Mouse (Mus musculus) stomach, embryonic 16.5 days (tissue): ENCODE data around the gene Taldo1. TPM values are rescaled to one million over a fixed set of nuclear protein-coding genes. Genes with fewer than 3 reads are reported as not detected.
"Not testable (repeated sequence)": the region's sequence is repeated elsewhere in the genome, so short reads cannot be mapped to it uniquely, and the experiment has no call there.

Experiments
- ATAC-seq: fragments of 200-750 bp; cut with Nextera tagmentation; 2 replicates; pipeline ENCODE4 v1.8.0; 2017; ENCODE audit warnings: moderate number of reproducible peaks, moderate TSS enrichment; ENCODE audit not compliant: insufficient read depth, low FRiP score
- H3K27ac ChIP-seq: fragments of 300-500 bp; sonication (generic); 2 replicates; pipeline ENCODE4 v1.5.1; 2014; ENCODE audit warnings: low read length
- H3K27me3 ChIP-seq: fragments of 300-500 bp; sonication (generic); 2 replicates; pipeline ENCODE4 v1.6.1; 2014; ENCODE audit warnings: low read length, control low read depth, mixed read lengths; ENCODE audit not compliant: control insufficient read depth, insufficient read depth
- H3K36me3 ChIP-seq: fragments of 300-500 bp; sonication (generic); 2 replicates; pipeline ENCODE4 v1.6.1; 2014; ENCODE audit warnings: low read length; ENCODE audit not compliant: control insufficient read depth, insufficient read depth
- H3K4me1 ChIP-seq: fragments of 300-500 bp; sonication (generic); 2 replicates; pipeline ENCODE4 v1.6.1; 2014; ENCODE audit warnings: low read length, control low read depth, mixed read lengths; ENCODE audit not compliant: control insufficient read depth, insufficient read depth
- H3K4me2 ChIP-seq: fragments of 300-500 bp; sonication (generic); 2 replicates; pipeline ENCODE4 v1.6.1; 2014; ENCODE audit warnings: low read depth, low read length, mixed read lengths
- H3K4me3 ChIP-seq: fragments of 300-500 bp; sonication (generic); replicated peaks from 2 replicates; pipeline ENCODE4 v1.5.1; 2014; ENCODE audit warnings: mild to moderate bottlenecking, low read length
- H3K9ac ChIP-seq: fragments of 300-500 bp; sonication (generic); 2 replicates; pipeline ENCODE4 v1.6.1; 2014; ENCODE audit warnings: low read length
- H3K9me3 ChIP-seq: fragments of 300-500 bp; sonication (generic); replicated peaks from 2 replicates; pipeline ENCODE4 v1.6.1; 2016; ENCODE audit warnings: low read length, control low read depth; ENCODE audit not compliant: control insufficient read depth
- WGBS: fragments of 180-500 bp; shearing (Covaris S2); extraction: QIAGEN DNeasy Blood & Tissue Kit; methylation state at CpG from one replicate; pipeline ENCODE4 v1.1.7; 2014; 5-methylcytosine and 5-hydroxymethylcytosine counted together
- polyA plus RNA-seq: library from polyadenylated mRNA; unstranded; fragments of >200 nt; fragmentation: Nextera tagmentation; extraction: Ambion mirVana; gene quantifications from 2 replicates; pipeline ENCODE4 v1.2.1, GENCODE M21; 2015

Gene Taldo1
- polyA plus RNA-seq, 1 experiment from 2014 or later: 399 TPM

DNA sequence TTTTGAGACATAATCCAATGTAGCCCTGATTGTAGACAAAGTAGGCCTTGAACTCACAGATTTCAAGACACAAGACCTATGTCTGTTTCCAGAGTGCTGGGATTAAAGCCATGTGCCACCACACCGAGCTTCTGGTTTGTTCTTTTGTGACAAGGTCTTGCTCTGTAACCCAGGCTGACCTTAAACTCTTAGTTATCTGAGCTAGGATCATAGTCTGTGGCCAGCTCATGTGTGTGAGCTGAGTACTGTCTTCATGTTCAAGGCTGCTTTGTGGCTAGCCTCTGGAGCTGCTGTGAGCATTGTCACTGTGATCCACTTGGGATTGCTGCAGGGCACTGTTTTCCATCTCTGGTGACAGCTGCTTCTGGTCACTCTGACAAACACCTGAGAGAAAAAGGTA is 3.3 kb downstream of the Taldo1 start:
- peaks cover 14% of the 10 kb centered on the region for H3K4me1 ChIP-seq
- H3K27ac ChIP-seq: no peak overlapping the region
- H3K9me3 ChIP-seq: no peaks in the 10 kb centered on the region
- H3K27me3 ChIP-seq: no peaks in the 10 kb centered on the region
- peaks cover 10% of the 10 kb centered on the region; the same call in 1 of the 2 replicates for H3K36me3 ChIP-seq
- WGBS: 66% methylated on average over 1 of the region's 1 CpGs
- H3K4me3 ChIP-seq: no peak overlapping the region
- no peak for ATAC-seq
- H3K4me2 ChIP-seq: no peak overlapping the region
- no peak overlapping the region for H3K9ac ChIP-seq

DNA sequence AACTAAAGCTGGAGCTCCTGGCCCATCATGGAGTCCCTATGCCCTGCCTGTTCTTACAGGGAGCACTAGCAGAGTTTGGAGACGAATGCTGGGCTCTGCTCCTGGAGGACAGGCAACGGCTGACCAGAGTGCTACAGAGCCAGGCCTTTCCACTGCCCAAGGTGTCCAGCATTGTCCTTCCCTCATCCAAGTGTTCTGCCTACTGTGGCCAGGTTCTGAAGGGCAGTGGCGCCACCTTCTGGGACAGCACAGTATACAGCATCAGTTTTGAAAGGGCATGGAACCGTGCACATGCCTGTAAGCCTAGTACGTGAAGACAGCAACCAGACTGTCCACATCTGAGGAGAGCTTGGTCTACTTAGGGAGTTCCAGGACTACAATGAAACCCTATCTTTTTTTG is 11.3 kb downstream of the Taldo1 start:
- Histone ChIP-seq H3K36me3 (peaks cover 15% of the 10 kb centered on the region), H3K4me1 (no peaks in the 10 kb centered on the region), H3K4me3 (no peak overlapping the region), H3K9me3 (no peaks in the 10 kb centered on the region), H3K27me3 (no peaks in the 10 kb centered on the region), H3K4me2 (no peak overlapping the region), H3K27ac (no peak overlapping the region), H3K9ac (no peak overlapping the region)
- 47% methylated on average over 5 of the region's 5 CpGs for WGBS
- peak; percentile 58; the same call in 1 of the 2 replicates for ATAC-seq

DNA sequence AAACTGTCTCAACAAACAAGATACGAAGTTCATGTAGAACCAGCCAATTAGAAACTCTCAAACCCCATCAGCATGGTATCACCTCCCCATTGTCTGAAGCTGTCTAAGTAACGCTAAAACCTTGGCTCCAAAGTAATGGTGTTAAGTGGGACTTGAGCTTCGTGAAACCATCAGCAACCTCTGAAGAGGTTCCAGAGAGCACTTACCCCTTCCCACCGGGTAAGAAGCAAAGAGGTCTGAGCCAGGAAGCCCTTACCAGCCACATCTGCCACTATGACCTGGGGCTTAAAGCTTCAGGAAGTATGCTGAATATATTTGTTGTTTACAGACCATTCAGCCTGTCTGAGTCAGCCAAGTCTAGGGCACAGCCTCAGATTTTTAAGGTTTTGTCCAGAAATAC is 13.5 kb downstream of the Taldo1 start:
- peaks cover 13% of the 10 kb centered on the region for H3K36me3 ChIP-seq

DNA sequence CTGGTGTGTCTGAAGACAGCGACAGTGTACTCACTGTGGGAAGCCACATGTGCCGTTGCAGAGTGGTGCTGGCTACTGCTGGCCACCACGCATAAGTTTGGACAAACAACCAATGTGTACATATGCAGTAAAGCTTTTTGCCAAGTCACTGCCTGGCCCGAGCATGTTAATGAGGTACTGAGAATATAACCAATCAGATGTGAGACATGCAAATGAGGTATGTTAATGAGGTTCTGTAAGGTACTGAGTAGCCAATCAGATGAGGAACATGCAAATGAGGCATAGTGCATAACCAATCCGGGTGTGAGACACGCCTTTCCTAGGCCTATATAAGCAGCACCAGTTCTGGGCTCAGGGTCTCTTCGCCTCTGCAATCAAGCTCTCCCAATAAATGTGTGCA is 15.7 kb downstream of the Taldo1 start:
- H3K4me3 ChIP-seq, ATAC-seq, H3K27ac ChIP-seq, H3K36me3 ChIP-seq, H3K4me2 ChIP-seq, H3K9me3 ChIP-seq, H3K9ac ChIP-seq, H3K4me1 ChIP-seq, H3K27me3 ChIP-seq: not testable (repeated sequence)
- 96% methylated on average over 7 of the region's 7 CpGs for WGBS

More for the DNA sequence above, 13.5 kb downstream of the Taldo1 start:
- Histone ChIP-seq H3K27ac (no peak overlapping the region), H3K9ac (no peak overlapping the region), H3K4me2 (no peak overlapping the region), H3K9me3 (no peaks in the 10 kb centered on the region), H3K4me1 (0 out of 2 replicates have a peak, but pooled peaks cover 4% of the 10 kb centered on the region), H3K27me3 (no peaks in the 10 kb centered on the region), H3K4me3 (no peak overlapping the region)
- WGBS: 77% methylated on average over 4 of the region's 4 CpGs
- no peak for ATAC-seq

DNA sequence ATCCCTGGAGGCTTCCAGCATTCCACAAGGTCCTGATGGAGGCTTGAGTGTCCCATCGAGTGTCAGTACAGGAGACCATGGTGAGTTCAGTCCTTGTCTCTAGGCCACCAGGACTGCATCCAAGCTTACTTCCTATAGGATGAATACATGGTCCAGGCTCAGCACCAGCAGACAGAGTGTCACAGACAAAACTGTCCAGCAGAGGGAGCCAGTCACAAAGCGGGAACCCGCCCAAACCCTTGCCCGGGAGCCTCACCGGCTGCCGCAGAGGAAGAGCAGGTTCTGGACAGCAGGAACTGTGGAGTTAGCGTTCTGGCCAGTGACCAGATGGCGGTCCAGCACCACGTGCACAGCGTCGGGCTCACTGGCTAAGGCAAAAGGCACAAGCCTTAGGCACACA is 16.8 kb downstream of the Taldo1 start:
- ATAC-seq: peak; percentile 66
- Histone ChIP-seq H3K9ac (no peak overlapping the region), H3K36me3 (0 out of 2 replicates have a peak, but pooled peaks cover 3% of the 10 kb centered on the region), H3K27ac (no peak overlapping the region), H3K4me2 (no peak overlapping the region), H3K4me1 (peaks cover 10% of the 10 kb centered on the region; the same call in 1 of the 2 replicates), H3K4me3 (no peak overlapping the region), H3K9me3 (no peaks in the 10 kb centered on the region), H3K27me3 (no peaks in the 10 kb centered on the region)
- WGBS: 13% methylated on average over 11 of the region's 11 CpGs

DNA sequence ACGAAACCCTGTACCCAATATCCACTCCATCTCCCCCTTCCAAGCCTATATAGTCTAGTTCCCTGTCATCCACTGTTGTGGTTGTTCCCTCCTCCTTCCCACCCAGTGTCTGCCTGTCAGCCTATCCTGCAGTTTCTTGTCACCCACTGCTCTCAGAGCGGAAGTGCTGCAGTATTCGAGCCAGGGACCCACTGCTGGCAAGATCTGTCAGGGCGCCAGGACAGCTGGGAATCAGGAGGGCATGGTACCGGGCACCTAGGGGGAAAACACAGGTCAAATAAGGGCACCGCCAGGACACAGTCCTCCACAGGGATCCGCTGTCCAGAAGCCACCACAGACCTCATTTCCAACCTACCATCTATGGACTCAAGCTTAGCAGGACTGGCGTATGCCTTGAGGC is 18.6 kb downstream of the Taldo1 start:
- H3K9ac ChIP-seq: no peak overlapping the region
- WGBS: 88% methylated on average over 8 of the region's 8 CpGs
- H3K27me3 ChIP-seq: no peaks in the 10 kb centered on the region
- no peak overlapping the region for H3K4me3 ChIP-seq
- H3K4me1 ChIP-seq: peaks cover 10% of the 10 kb centered on the region; the same call in 1 of the 2 replicates
- ATAC-seq: no peak
- H3K36me3 ChIP-seq: 0 out of 2 replicates have a peak, but pooled peaks cover 3% of the 10 kb centered on the region
- no peak overlapping the region for H3K4me2 ChIP-seq
- H3K9me3 ChIP-seq: no peaks in the 10 kb centered on the region
- no peak overlapping the region for H3K27ac ChIP-seq

DNA sequence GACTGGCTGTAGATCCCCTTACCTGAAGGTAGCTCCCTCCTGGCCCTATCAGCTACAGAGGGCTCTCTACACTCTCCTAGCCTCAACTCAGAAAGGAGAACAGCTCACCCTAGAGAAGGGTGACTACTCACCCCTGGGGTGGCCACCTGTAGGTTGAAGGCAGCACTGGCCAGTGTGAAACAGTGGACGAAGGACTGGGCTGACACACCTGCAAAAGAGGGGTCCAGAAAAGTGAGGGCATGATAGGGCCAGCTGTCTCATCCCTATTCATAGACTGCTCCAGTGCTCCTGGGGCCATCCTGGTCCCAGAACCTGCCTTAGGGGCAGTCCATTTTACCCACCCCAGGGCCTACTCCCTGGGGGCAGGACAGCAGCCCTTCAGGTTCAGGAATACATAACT is 19.7 kb downstream of the Taldo1 start:
- Histone ChIP-seq H3K4me1 (peaks cover 10% of the 10 kb centered on the region; the same call in 1 of the 2 replicates), H3K36me3 (0 out of 2 replicates have a peak, but pooled peaks cover 3% of the 10 kb centered on the region), H3K4me2 (no peak overlapping the region), H3K9ac (0 out of 2 replicates have a peak overlapping the region, but pooled peaks have one; percentile 2), H3K4me3 (no peak overlapping the region), H3K27ac (no peak overlapping the region), H3K27me3 (no peaks in the 10 kb centered on the region), H3K9me3 (no peaks in the 10 kb centered on the region)
- ATAC-seq: no peak
- WGBS: 90% methylated on average over 1 of the region's 1 CpGs

DNA sequence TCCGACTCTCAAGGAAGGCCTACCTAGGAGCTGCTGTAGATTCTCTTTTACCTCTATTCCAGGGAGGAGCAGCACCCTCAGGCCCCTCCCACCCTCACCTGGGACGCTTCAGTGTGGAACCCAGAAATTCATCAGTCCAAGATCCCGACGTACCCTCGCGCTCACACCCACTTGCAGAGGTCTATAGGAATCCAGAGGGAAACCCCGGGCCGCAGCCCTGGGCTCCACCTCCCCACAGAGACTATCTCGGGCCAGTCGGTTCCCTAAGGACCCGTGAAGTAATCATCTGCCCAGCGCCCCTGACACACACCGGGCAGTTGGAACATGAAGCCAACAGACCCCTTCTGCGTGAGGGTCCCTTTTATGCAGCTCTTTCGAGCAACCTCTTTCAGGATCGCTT is 21.3 kb downstream of the Taldo1 start:
- 3% methylated on average over 16 of the region's 16 CpGs for WGBS
- ATAC-seq: no peak
- peak overlapping the region; percentile 84 for H3K4me3 ChIP-seq
- H3K27ac ChIP-seq: peak overlapping the region; percentile 90
- H3K4me1 ChIP-seq: peaks cover 10% of the 10 kb centered on the region; the same call in 1 of the 2 replicates
- peak overlapping the region; percentile 97 for H3K4me2 ChIP-seq
- H3K9me3 ChIP-seq: no peaks in the 10 kb centered on the region
- no peaks in the 10 kb centered on the region for H3K27me3 ChIP-seq
- H3K9ac ChIP-seq: peak overlapping the region; percentile 95
- 0 out of 2 replicates have a peak, but pooled peaks cover 3% of the 10 kb centered on the region for H3K36me3 ChIP-seq

DNA sequence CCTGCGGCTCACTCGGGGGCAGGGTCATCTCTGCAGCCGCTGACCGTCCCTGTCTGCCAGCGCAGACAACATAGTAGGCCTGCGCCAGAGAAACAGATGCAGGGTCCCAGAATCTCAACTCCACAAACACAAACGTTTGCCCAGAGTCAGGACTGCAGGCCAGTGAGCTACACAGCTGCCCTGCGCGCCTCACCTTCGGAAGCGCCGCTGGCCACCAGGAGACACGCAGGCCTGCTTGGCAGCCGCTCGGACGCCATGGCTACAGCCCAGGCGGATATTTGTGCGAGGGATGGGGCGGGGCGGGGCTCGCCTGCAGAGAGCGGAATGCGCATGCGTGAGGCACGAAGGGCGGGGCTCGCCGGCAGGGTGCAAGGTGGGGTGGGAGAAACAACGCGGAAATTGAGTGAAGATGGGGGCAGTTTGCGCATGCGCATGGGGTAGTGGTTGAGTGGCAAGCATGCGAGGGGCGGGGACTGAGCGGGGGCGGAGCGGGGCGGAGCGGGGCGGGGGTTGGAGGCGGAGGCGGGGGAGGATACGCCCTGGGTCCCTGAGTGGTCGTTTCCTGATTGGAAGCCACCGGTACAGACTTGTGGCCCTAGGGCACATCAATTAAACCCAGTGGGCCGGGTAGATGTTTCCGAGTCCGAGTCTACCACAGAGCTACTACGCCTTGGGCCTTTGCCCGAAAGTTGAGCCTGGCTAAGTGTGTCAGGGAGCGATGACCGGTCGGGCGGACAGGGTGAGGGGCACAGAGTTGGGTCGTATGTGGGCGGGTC is 22.0 kb downstream of the Taldo1 start, which contains the start of gene Gatd1:
Gatd1 (minus strand) TSS at position 328 of the 776 bp plus-strand sequence.
- Histone ChIP-seq H3K4me1 (peaks cover 9% of the 10 kb centered on the region; the same call in 1 of the 2 replicates), H3K36me3 (0 out of 2 replicates have a peak, but pooled peaks cover 3% of the 10 kb centered on the region), H3K9ac (peak within 1 kb of the TSS; percentile 95), H3K27ac (peak within 1 kb of the TSS; percentile 90), H3K9me3 (no peaks in the 10 kb centered on the region), H3K4me3 (peak within 1 kb of the TSS; percentile 84), H3K4me2 (peak within 1 kb of the TSS; percentile 97), H3K27me3 (no peaks in the 10 kb centered on the region)
- peak; percentile 94 for ATAC-seq
- 0% methylated on average over 56 of the region's 56 CpGs for WGBS
